Mouse (Mus musculus) small intestine, adult 2 months (tissue): ENCODE data around the gene Pde4d.

Experiments
- CTCF ChIP-seq: fragments of 200-500 bp; IDR thresholded peaks from 2 replicates; pipeline ENCODE4 v1.5.1; 2012; ENCODE audit warnings: low read depth, mild to moderate bottlenecking, control low read depth, inconsistent platforms, low read length, moderate library complexity, mixed read lengths; ENCODE audit not compliant: insufficient replicate concordance, insufficient read length; ENCODE audit errors: extremely low read depth
- POLR2A ChIP-seq: fragments of 200-500 bp; IDR thresholded peaks from 2 replicates; pipeline ENCODE4 v1.6.1; 2012; ENCODE audit warnings: low read depth, mild to moderate bottlenecking, control low read depth, inconsistent platforms, low read length, moderate library complexity

DNA sequence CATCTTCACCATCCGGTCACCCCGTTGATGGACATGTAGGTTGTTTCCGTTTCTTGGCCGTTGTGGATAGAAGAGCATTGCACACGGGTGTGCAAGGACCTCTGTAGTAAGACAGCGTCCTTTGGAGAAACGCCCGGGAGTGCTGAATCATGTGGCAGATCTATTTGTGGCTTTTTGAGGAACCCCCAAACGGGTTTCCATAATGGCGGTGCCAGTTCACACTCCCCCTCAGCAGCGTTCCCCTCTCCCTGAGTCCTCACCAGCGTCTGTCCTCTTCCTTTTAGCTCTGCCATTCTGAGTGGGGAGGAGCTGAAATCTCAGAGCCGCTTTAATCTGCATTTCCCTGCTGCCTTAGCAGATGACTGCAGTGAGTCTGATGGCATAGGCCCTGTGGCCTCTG lies 1482.9 kb downstream of the Pde4d start:
- TF ChIP-seq POLR2A = no peak
- no peak for TF ChIP-seq CTCF
